Mouse (Mus musculus) olfactory bulb, adult 2 months (tissue): ENCODE measurements around the gene Alyref2.

Experiments used
- CTCF ChIP-seq: fragments of 200-500 bp; IDR thresholded peaks from 2 replicates; pipeline ENCODE4 v1.5.1; 2012; ENCODE audit warnings: low read depth, mild to moderate bottlenecking, low read length, moderate library complexity; ENCODE audit not compliant: insufficient read depth
- POLR2A ChIP-seq: fragments of 200-500 bp; IDR thresholded peaks from 2 replicates; pipeline ENCODE4 v1.6.1; 2012; ENCODE audit warnings: mild to moderate bottlenecking, low read depth, low read length, moderate library complexity; ENCODE audit not compliant: insufficient read depth

GRCm38 (mm10) chr1:171471452-171471851 lies 31.8 kb upstream of the Alyref2 start:
- TF ChIP-seq CTCF, result no peak
- no peak for TF ChIP-seq POLR2A
